Mouse (Mus musculus): Measurements from ENCODE around the gene Plcb1. TPM values are rescaled to one million over a fixed set of nuclear protein-coding genes. Genes with fewer than 3 reads are reported as not detected.

Gene Plcb1
- polyA plus RNA-seq, 1 experiment from 2014 or later, result 11.7 TPM

DNA sequence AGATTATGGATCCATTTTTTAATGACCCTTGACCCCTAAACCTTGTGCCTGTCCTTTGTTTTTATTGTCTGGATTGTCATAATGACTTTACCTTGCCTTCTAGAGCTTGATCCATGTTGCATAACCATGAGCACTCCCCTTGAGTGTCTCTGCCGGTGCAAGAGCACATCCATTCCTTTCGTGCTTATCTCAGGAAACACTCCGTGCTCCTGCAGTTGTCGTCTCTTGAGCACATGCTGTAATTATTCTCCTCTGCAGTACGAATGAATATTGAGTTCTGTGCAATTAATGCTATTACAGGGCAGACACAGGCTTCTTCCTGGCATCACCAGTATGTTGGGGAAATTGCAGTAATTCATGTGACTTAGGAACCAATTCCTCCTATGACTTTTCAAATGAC, 166.2 kb downstream of the Plcb1 start:
- Histone ChIP-seq H3K27me3 (ENCODE audit: control insufficient read depth, insufficient read depth, low read length) (no peaks in the 10 kb centered on the region), H3K4me1 (ENCODE audit: control insufficient read depth, insufficient read depth, low read length) (no peaks in the 10 kb centered on the region), H3K4me2 (ENCODE audit: low read depth) (no peak overlapping the region), H3K9ac (ENCODE audit: low read length) (no peak overlapping the region), H3K36me3 (ENCODE audit: control insufficient read depth, insufficient read depth, low read length) (no peaks in the 10 kb centered on the region), H3K9me3 (ENCODE audit: control insufficient read depth, low read length) (no peaks in the 10 kb centered on the region), H3K27ac (ENCODE audit: low read depth, low read length) (no peak overlapping the region), H3K4me3 (ENCODE audit: low read depth, low read length) (no peak overlapping the region)
- ATAC-seq (ENCODE audit: insufficient read depth, low FRiP score, low TSS enrichment), result no peak
- 84% methylated on average over 5 of the region's 5 CpGs for WGBS
- DNase-seq (ENCODE audit: low spot score), result no peak

DNA sequence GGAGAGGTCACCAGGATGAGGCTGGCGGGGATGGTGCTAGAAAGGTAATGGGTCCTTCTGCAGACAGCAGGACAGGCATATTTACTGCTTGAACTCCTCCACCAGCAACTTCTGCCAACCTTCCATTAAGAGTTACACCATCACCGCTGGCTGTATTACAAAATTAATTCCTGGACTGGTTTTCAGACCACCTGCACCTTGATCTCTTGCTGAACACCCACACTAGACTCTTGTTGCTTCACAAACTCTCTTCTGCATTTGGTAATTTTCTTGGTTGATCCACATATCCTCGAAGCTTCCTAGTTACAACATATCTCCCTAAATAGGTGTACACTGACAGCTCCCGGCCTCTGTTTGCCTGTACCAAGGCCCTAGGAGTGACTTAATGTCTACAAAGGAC, 170.6 kb downstream of the Plcb1 start:
- DNase-seq (ENCODE audit: low spot score) (no peak), ATAC-seq (ENCODE audit: insufficient read depth, low FRiP score, low TSS enrichment) (no peak)
- Histone ChIP-seq H3K9ac (ENCODE audit: low read length) (no peak overlapping the region), H3K4me2 (ENCODE audit: low read depth) (no peak overlapping the region), H3K27me3 (ENCODE audit: control insufficient read depth, insufficient read depth, low read length) (no peaks in the 10 kb centered on the region), H3K9me3 (ENCODE audit: control insufficient read depth, low read length) (no peaks in the 10 kb centered on the region), H3K36me3 (ENCODE audit: control insufficient read depth, insufficient read depth, low read length) (no peaks in the 10 kb centered on the region), H3K4me3 (ENCODE audit: low read depth, low read length) (no peak overlapping the region), H3K4me1 (ENCODE audit: control insufficient read depth, insufficient read depth, low read length) (no peaks in the 10 kb centered on the region), H3K27ac (ENCODE audit: low read depth, low read length) (no peak overlapping the region)
- 93% methylated on average over 4 of the region's 4 CpGs for WGBS

DNA sequence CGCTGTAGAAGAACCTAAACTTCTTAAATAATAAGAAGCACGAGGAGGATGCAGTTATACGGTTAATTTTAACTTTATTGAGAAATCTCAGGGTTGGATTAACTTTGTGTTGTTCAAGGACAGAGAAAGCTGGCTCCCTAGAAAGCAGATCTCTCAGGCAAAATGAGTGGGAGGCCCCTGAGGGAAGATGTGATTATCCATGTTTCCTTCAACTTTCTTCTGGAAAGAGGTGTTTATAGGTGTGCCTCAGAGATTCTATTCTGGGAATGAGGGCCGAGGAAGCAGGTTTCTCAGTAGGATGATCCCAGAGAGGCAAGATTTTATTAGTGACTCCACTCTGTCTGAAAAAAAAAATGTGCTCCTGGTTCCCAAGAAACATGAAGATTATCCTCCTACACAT, 180.3 kb downstream of the Plcb1 start:
- Histone ChIP-seq H3K27me3 (ENCODE audit: control insufficient read depth, insufficient read depth, low read length) (no peaks in the 10 kb centered on the region), H3K9ac (ENCODE audit: low read length) (no peak overlapping the region), H3K27ac (ENCODE audit: low read depth, low read length) (no peak overlapping the region), H3K36me3 (ENCODE audit: control insufficient read depth, insufficient read depth, low read length) (no peaks in the 10 kb centered on the region), H3K4me3 (ENCODE audit: low read depth, low read length) (no peak overlapping the region), H3K4me2 (ENCODE audit: low read depth) (no peak overlapping the region), H3K4me1 (ENCODE audit: control insufficient read depth, insufficient read depth, low read length) (no peaks in the 10 kb centered on the region), H3K9me3 (ENCODE audit: control insufficient read depth, low read length) (no peaks in the 10 kb centered on the region)
- ATAC-seq (ENCODE audit: insufficient read depth, low FRiP score, low TSS enrichment) (no peak), DNase-seq (ENCODE audit: low spot score) (no peak)
- WGBS, result 88% methylated on average over 4 of the region's 4 CpGs

DNA sequence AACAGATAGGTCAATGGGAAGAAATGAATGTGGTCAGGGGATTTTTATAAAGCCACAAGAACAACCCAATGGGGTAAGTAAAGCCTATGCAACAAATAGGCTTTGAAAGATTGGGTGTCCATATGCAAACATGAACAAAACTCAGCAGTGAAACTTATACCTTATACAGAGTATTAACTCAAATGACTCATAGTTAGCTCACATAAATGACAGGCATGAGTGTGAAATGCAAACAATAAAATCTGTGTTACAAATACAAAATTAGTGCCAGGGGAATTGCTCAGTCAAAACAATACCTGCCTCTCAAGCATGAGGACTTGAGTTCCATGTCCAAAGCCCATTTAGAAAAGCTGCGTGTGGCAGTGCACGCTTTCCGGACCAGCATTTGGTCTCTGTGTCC, 182.5 kb downstream of the Plcb1 start:
- WGBS, result 86% methylated on average over 3 of the region's 3 CpGs
- DNase-seq (ENCODE audit: low spot score), result no peak
- no peak overlapping the region for H3K27ac ChIP-seq (ENCODE audit: low read depth, low read length)
- no peaks in the 10 kb centered on the region for H3K4me1 ChIP-seq (ENCODE audit: control insufficient read depth, insufficient read depth, low read length)
- H3K9ac ChIP-seq (ENCODE audit: low read length), result no peak overlapping the region
- H3K4me3 ChIP-seq (ENCODE audit: low read depth, low read length), result no peak overlapping the region
- no peaks in the 10 kb centered on the region for H3K36me3 ChIP-seq (ENCODE audit: control insufficient read depth, insufficient read depth, low read length)
- no peaks in the 10 kb centered on the region for H3K9me3 ChIP-seq (ENCODE audit: control insufficient read depth, low read length)
- H3K27me3 ChIP-seq (ENCODE audit: control insufficient read depth, insufficient read depth, low read length), result no peaks in the 10 kb centered on the region
- no peak overlapping the region for H3K4me2 ChIP-seq (ENCODE audit: low read depth)
- no peak for ATAC-seq (ENCODE audit: insufficient read depth, low FRiP score, low TSS enrichment)

DNA sequence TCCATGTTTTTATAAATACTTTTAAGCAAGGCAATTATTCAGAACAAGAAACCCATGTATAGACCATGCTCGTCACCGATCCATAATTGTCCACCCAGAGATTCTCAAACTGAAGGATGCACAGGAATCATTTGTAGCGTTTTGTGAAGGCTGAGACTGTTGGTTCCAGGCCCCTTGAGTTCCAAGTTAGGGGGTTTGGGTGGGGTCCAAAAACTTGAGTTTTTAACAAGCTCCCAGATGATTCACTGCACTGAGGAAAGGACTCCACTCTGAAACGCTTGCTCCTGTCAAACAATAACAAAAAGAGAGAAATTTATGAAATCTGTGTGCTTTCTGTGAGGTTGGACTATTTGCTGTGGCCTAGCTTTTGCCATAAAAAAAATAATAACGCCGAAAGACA, 186.5 kb downstream of the Plcb1 start:
- Histone ChIP-seq H3K4me3 (ENCODE audit: low read depth, low read length) (no peak overlapping the region), H3K27ac (ENCODE audit: low read depth, low read length) (no peak overlapping the region), H3K9ac (ENCODE audit: low read length) (no peak overlapping the region), H3K36me3 (ENCODE audit: control insufficient read depth, insufficient read depth, low read length) (no peaks in the 10 kb centered on the region), H3K4me2 (ENCODE audit: low read depth) (no peak overlapping the region), H3K27me3 (ENCODE audit: control insufficient read depth, insufficient read depth, low read length) (no peaks in the 10 kb centered on the region), H3K4me1 (ENCODE audit: control insufficient read depth, insufficient read depth, low read length) (no peaks in the 10 kb centered on the region), H3K9me3 (ENCODE audit: control insufficient read depth, low read length) (no peaks in the 10 kb centered on the region)
- ATAC-seq (ENCODE audit: insufficient read depth, low FRiP score, low TSS enrichment) (no peak), DNase-seq (ENCODE audit: low spot score) (no peak)
- 92% methylated on average over 6 of the region's 6 CpGs for WGBS

DNA sequence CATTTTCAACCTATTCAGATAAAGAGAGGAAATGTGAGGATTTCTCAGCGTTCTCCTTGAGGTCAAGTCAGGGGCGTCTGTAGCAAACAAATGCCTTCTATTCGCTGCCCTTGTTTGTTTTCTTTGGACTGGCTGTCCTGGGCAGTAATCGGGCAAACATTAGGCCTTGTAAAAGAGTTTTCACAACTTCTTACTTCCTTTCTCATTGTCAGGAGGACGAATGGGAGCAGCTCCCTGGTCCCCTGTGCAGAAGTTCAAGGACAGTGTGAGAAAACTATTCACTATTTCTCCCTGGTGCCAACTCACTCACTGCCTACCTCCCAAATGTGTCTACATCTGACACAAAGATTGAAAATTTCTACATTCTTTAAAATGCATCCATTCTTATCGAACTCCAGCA, 188.8 kb downstream of the Plcb1 start:
- Histone ChIP-seq H3K27me3 (ENCODE audit: control insufficient read depth, insufficient read depth, low read length) (no peaks in the 10 kb centered on the region), H3K4me3 (ENCODE audit: low read depth, low read length) (no peak overlapping the region), H3K27ac (ENCODE audit: low read depth, low read length) (no peak overlapping the region), H3K36me3 (ENCODE audit: control insufficient read depth, insufficient read depth, low read length) (no peaks in the 10 kb centered on the region), H3K4me2 (ENCODE audit: low read depth) (no peak overlapping the region), H3K9ac (ENCODE audit: low read length) (no peak overlapping the region), H3K9me3 (ENCODE audit: control insufficient read depth, low read length) (no peaks in the 10 kb centered on the region), H3K4me1 (ENCODE audit: control insufficient read depth, insufficient read depth, low read length) (no peaks in the 10 kb centered on the region)
- ATAC-seq (ENCODE audit: insufficient read depth, low FRiP score, low TSS enrichment), result no peak
- 36% methylated on average over 6 of the region's 6 CpGs for WGBS
- DNase-seq (ENCODE audit: low spot score), result no peak

DNA sequence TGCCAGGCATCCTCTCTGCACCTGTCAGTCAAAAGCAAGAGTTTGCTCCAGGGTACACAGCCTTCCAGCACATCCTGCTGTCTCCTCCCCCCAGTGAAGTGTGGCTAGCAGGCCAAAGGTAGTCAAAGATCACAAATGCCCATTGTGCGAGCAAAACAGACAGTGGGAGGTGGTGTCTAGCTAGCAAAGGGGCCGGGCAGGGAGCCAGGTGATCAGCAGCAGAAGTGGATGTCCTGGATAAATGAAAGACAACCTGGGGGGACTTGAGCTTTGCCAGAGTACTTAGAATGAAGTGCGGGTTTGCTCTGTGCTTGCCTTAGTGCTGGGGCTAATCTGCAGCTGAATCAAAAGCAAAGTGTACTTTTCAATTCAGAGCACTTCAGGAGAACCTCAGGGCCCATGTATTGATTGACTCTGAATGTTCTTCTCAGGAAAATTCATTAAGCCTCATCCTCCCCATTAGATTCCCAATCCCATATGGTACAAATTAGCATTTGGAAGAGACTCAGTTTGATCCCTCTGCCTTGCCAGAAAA, 191.0 kb downstream of the Plcb1 start:
- Histone ChIP-seq H3K9ac (ENCODE audit: low read length) (no peak overlapping the region), H3K4me2 (ENCODE audit: low read depth) (no peak overlapping the region), H3K4me3 (ENCODE audit: low read depth, low read length) (no peak overlapping the region), H3K9me3 (ENCODE audit: control insufficient read depth, low read length) (no peaks in the 10 kb centered on the region), H3K27ac (ENCODE audit: low read depth, low read length) (no peak overlapping the region), H3K4me1 (ENCODE audit: control insufficient read depth, insufficient read depth, low read length) (no peaks in the 10 kb centered on the region), H3K27me3 (ENCODE audit: control insufficient read depth, insufficient read depth, low read length) (no peaks in the 10 kb centered on the region), H3K36me3 (ENCODE audit: control insufficient read depth, insufficient read depth, low read length) (no peaks in the 10 kb centered on the region)
- DNase-seq (ENCODE audit: low spot score), result no peak
- no peak for ATAC-seq (ENCODE audit: insufficient read depth, low FRiP score, low TSS enrichment)
- WGBS, result 65% methylated on average over 3 of the region's 3 CpGs

DNA sequence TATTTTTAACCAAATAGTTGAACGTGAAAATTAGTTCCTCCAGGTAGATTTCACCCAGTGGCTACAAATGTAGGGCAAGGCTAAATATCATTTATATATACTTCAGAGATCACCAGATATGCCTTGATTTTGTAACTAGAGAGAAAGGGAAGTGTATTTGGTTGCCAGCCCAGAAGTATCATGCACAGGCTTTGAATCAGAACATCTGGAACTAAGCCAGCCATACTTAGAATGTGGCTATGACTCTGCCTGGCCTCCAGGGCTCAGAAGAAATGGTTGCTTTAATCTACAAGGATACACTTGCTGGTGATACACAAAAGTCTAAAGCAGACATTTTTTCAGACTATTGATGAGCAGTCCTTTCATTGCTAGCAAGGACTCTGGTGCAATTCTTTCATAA, 191.8 kb downstream of the Plcb1 start:
- WGBS, result 98% methylated on average over 1 of the region's 1 CpGs
- Histone ChIP-seq H3K4me1 (ENCODE audit: control insufficient read depth, insufficient read depth, low read length) (no peaks in the 10 kb centered on the region), H3K4me2 (ENCODE audit: low read depth) (no peak overlapping the region), H3K9me3 (ENCODE audit: control insufficient read depth, low read length) (no peaks in the 10 kb centered on the region), H3K36me3 (ENCODE audit: control insufficient read depth, insufficient read depth, low read length) (no peaks in the 10 kb centered on the region), H3K4me3 (ENCODE audit: low read depth, low read length) (no peak overlapping the region), H3K27me3 (ENCODE audit: control insufficient read depth, insufficient read depth, low read length) (no peaks in the 10 kb centered on the region), H3K27ac (ENCODE audit: low read depth, low read length) (no peak overlapping the region), H3K9ac (ENCODE audit: low read length) (no peak overlapping the region)
- ATAC-seq (ENCODE audit: insufficient read depth, low FRiP score, low TSS enrichment) (no peak), DNase-seq (ENCODE audit: low spot score) (no peak)

DNA sequence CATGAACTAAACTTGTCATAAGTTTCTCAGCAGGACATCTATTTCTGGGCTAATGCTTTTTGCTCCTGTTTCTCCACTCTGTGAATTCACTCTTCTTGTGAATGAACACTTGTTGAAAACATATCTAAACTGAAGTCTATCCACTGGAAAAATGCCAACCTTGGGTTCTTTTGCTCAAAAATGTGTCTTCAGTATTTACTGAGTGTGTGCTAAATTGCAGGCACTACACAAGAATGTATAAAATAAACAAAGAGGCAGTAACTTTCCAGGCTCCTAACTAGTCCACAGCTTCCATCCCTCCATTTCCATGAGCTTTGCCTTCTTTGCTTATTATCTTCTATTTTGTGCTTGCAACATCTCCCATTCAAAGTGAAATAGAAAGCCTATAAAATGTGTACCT, 195.5 kb downstream of the Plcb1 start:
- no peak overlapping the region for H3K4me3 ChIP-seq (ENCODE audit: low read depth, low read length)
- H3K36me3 ChIP-seq (ENCODE audit: control insufficient read depth, insufficient read depth, low read length), result no peaks in the 10 kb centered on the region
- no peak overlapping the region for H3K4me2 ChIP-seq (ENCODE audit: low read depth)
- no peaks in the 10 kb centered on the region for H3K4me1 ChIP-seq (ENCODE audit: control insufficient read depth, insufficient read depth, low read length)
- no peak overlapping the region for H3K27ac ChIP-seq (ENCODE audit: low read depth, low read length)
- H3K9ac ChIP-seq (ENCODE audit: low read length), result no peak overlapping the region
- DNase-seq (ENCODE audit: low spot score) (no peak), ATAC-seq (ENCODE audit: insufficient read depth, low FRiP score, low TSS enrichment) (no peak)
- H3K9me3 ChIP-seq (ENCODE audit: control insufficient read depth, low read length), result no peaks in the 10 kb centered on the region
- no peaks in the 10 kb centered on the region for H3K27me3 ChIP-seq (ENCODE audit: control insufficient read depth, insufficient read depth, low read length)
